Mouse (Mus musculus) left cerebral cortex, postnatal 10 days (tissue): ENCODE results near the gene Guca2b. TPM values are rescaled to one million over a fixed set of nuclear protein-coding genes. Genes with fewer than 3 reads are reported as not detected.
A peak's percentile ranks its signal among the peaks of the same experiment; 100 is the strongest.
"Not testable (repeated sequence)": the region's sequence is repeated elsewhere in the genome, so short reads cannot be mapped to it uniquely, and the experiment has no call there.

ENCODE experiments used
- DNase-seq, 2 experiments: peaks; one replicate each; pipeline ENCODE4 v3.0.0; 2021 to 2022; ENCODE audit warnings: low spot score in 2 of 2, mixed read lengths in 1 of 2; ENCODE audit errors: extremely low spot score in 1 of 2
- intact Hi-C: fragments of 180-260 bp; cut with DNase I; formaldehyde crosslinking; loops from one replicate; pipeline ENCODE4 v1.15.1; 2025
- total RNA-seq, 2 experiments: library from RNA; stranded (reverse); gene quantifications; 2 replicates each; pipeline ENCODE4 v1.2.3; 2021

Gene Guca2b
- total RNA-seq, 2 experiments from 2014 or later = not detected

GRCm38 (mm10) chr4:119662976-119663375 is 4.2 kb upstream of the Guca2b start:
- intact Hi-C loops = no loop called here
- no peak for DNase-seq

DNA sequence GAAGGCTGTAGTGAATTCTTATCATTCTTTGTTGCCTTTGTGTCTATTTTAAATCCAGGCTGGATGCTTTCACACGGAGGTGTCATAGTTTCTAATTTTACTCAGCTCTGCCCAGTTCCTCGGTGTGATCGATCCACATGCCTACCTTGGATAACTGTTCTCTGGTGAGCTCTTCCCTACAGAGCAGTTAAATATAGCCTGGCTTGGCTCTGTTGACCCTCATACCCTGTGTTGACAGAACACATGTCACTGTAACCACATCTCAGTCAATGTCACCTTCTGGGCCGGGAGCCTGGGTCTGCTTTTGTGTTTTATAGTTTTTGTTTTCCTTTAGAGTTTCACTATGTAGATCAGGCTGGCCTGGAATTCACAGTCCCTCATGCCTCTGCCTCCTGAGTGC is 3.4 kb upstream of the Guca2b start:
- no peak for DNase-seq
- intact Hi-C loops = no loop called here

- intact Hi-C loops = no loop called here
- no peak for DNase-seq
These were observed 1.3 kb upstream of the Guca2b start for GRCm38 (mm10) chr4:119660007-119660406.

DNA sequence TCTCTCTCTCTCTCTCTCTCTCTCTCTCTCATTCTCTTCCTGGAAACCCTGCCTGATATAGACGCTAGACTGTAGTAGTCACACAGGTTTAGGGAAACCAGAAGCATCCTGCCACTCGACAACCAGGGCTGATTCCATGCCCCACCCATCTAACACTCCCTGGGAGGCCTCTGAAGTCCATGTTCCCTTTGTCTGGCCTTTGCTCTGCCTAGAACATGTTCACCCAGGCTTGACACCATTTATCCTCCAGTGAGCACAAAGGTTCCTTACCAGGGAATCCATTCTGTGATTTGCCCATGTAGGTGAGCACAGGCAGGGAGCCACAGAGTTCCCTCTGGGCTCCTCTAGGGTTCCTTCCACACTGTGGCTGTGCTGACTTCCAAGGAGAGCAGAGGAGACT is 508 bp downstream of the Guca2b start:
- intact Hi-C loops = no loop called here
- no peak for DNase-seq

GRCm38 (mm10) chr4:119657011-119657410 is 1.7 kb downstream of the Guca2b start:
- intact Hi-C loops = no loop called here
- DNase-seq = no peak

GRCm38 (mm10) chr4:119642666-119643065 is 16.1 kb downstream of the Guca2b start:
- no peak for DNase-seq
- intact Hi-C loops = no loop called here

DNA sequence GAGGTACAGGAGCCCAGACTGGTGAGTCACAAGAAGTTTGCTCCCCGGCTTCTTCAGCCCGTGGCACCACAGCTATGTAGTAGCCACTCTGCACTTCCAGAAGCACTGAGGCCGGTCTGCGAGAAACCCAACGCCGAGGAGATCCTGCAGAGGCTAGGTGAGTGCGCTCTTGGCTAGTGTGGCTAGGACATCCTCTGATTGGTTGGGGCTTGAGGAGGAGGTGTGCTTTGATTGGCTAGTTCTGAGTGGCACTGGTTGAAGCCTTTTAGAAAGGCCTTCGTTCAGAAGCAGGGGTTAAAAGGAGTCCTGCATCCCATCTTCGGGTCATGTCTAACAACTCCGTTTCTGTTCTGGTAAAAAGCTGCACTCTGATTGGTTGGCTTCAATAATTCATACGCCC is 20.1 kb downstream of the Guca2b start:
- intact Hi-C loops = loop anchor here (10.0 kb wide), 1 partner anchor 726 kb away; no protein-coding TSS in a partner anchor
- DNase-seq = no peak

DNA sequence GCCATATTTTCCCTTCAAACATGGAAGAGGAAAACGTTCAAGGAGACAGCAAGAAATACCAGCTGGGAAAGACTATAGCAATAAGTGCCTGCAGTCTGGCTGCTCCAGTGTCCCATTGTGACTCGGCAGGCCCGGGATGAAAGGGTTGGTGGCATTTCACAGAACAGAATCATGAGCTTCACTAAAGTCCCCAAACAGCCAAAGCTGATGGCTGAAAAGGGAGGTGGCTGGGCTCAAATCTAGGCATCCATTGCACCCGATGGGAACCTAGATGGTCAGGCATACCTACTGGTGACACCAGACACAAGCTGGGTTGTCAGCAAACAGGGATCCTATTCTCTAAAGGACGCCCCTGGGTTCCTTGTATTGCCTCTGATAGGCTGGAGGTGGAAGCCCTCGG is 20.8 kb downstream of the Guca2b start:
- intact Hi-C loops = loop anchor here (10.0 kb wide), 1 partner anchor 727 kb away; no protein-coding TSS in a partner anchor
- no peak for DNase-seq

DNA sequence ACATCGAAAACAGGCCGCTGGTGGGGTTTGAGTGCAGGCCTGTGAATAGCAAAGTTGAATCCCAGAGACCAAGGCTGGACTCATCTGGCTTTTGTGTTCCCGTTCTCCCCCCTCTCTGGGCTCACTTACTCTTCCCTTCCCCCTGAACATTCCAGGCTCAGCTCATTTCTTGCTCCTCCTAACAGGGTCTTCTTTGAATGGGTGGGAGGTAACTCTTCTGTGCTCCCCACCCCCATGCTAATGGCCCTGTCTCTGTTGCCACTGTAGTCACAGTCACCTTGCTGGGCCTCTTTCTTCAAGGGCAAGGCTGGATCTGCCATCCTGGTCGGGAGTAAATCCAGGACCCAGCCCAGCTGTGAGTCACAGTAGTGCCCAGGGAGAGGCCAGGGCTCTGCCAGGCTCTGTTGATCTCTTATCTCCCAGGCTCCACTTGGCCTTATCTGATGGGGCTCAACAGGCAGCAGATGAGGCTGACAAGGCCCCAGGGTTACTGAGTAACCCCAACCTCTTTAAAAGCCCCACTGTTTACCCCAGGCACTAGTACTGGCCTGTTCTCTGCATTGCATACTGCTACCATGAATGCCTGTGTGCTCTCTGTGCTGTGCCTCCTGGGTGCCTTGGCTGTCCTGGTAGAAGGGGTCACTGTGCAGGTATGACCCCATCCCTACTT is 21.4 kb downstream of the Guca2b start, which contains the start of gene Guca2a:
Gene Guca2a (plus strand): TSS at position 529 of the 670 bp plus-strand sequence.
- intact Hi-C loops = loop anchor here (10.0 kb wide), 1 partner anchor 727 kb away; no protein-coding TSS in a partner anchor
- DNase-seq = no peak

- no peak for DNase-seq
- intact Hi-C loops = loop anchor here (10.0 kb wide), 1 partner anchor 728 kb away; no protein-coding TSS in a partner anchor
These were observed 22.0 kb downstream of the Guca2b start for GRCm38 (mm10) chr4:119636731-119637130.

GRCm38 (mm10) chr4:119635686-119636085 is 23.1 kb downstream of the Guca2b start:
- intact Hi-C loops = loop anchor here (10.0 kb wide), 1 partner anchor 729 kb away; no protein-coding TSS in a partner anchor
- no peak for DNase-seq

GRCm38 (mm10) chr4:119634908-119635660 is 23.7 kb downstream of the Guca2b start:
- no peak for DNase-seq
- intact Hi-C loops = loop anchor here (5.0 to 10.0 kb wide), 2 partner anchors 497 to 730 kb away; no protein-coding TSS in a partner anchor

GRCm38 (mm10) chr4:119633948-119634347 is 24.8 kb downstream of the Guca2b start:
- DNase-seq = no peak
- intact Hi-C loops = loop anchor here (5.0 to 10.0 kb wide), 2 partner anchors 498 to 731 kb away; no protein-coding TSS in a partner anchor

DNA sequence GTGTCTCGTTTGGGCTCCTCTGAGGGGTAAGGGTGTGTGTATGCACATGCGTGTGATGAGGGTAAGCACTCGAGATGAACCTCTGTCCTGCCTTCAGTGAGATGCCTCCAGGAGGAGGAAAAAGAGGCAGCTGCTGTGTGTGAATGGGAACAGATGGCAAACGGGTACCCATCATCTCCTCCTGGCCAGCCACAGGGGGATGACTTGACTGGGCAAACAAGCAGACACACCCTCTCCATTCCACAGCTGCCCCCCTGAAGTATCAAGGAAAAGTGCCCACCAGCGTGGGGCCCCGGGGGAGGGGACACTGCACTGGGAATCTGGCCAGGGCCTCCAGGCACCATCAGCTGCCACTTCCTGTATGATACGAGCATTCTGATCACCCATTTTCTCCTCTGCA is 25.4 kb downstream of the Guca2b start:
- intact Hi-C loops = loop anchor here (5.0 to 10.0 kb wide), 2 partner anchors 499 to 731 kb away; no protein-coding TSS in a partner anchor
- no peak for DNase-seq

DNA sequence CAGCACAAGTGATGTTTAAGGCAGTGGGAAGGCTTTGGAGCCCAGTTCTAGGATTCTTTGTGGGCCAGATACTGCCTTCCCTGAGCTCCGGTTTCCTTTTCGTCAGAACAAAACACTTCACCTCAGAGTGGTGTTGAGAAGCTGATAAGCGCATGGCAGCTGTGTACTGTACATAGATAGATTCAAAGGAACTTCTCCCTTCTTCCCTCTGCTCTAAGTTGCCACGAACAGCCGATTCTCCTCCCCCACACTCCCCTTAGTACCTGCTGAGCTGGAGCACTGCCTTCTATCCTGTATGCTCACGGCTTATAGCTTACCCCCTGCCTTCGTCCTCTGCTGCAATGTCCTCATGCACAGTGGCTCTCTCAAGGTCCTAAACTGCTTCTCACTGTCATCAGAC is 26.0 kb downstream of the Guca2b start:
- DNase-seq = no peak
- intact Hi-C loops = loop anchor here (5.0 to 10.0 kb wide), 2 partner anchors 500 to 732 kb away; no protein-coding TSS in a partner anchor

GRCm38 (mm10) chr4:119631115-119631919 is 27.4 kb downstream of the Guca2b start:
- peak; percentile 54 to 66 for DNase-seq

GRCm38 (mm10) chr4:119628363-119628762 is 30.4 kb downstream of the Guca2b start:
- intact Hi-C loops = not testable (repeated sequence)

More at GRCm38 (mm10) chr4:119631115-119631919, 27.4 kb downstream of the Guca2b start:
- intact Hi-C loops = loop anchor here (5.0 to 10.0 kb wide), 2 partner anchors 501 to 733 kb away; no protein-coding TSS in a partner anchor

GRCm38 (mm10) chr4:119627317-119627716 is 31.4 kb downstream of the Guca2b start:
- intact Hi-C loops = no loop called here
- no peak for DNase-seq

More at GRCm38 (mm10) chr4:119628363-119628762, 30.4 kb downstream of the Guca2b start:
- not testable (repeated sequence) for DNase-seq

GRCm38 (mm10) chr4:119626876-119627275 is 31.9 kb downstream of the Guca2b start:
- intact Hi-C loops = no loop called here
- DNase-seq = no peak
